Mouse (Mus musculus): ENCODE results near the gene Tmprss13.

The Tmprss13 gene

GRCm38 (mm10) chr9:45383883-45384282 is 65.0 kb downstream of the Tmprss13 start:
- no peak for DNase-seq

GRCm38 (mm10) chr9:45386698-45387097 is 67.8 kb downstream of the Tmprss13 start:
- no peak for DNase-seq

GRCm38 (mm10) chr9:45388385-45388994 is 69.6 kb downstream of the Tmprss13 start:
- DNase-seq: peak; percentile 97

GRCm38 (mm10) chr9:45389596-45389995 is 70.7 kb downstream of the Tmprss13 start:
- no peak for DNase-seq

- no peak for DNase-seq
These were observed 72.4 kb downstream of the Tmprss13 start for GRCm38 (mm10) chr9:45391299-45391698.

- DNase-seq: peak; percentile 95
These were observed 76.3 kb downstream of the Tmprss13 start for GRCm38 (mm10) chr9:45395218-45395617.

- no peak for DNase-seq
These were observed 76.9 kb downstream of the Tmprss13 start for GRCm38 (mm10) chr9:45395796-45396195.
